Mouse (Mus musculus) retina, postnatal 7 days (tissue): ENCODE measurements around the gene Olfr1251.
"Not testable (repeated sequence)": the region's sequence is repeated elsewhere in the genome, so short reads cannot be mapped to it uniquely, and the experiment has no call there.

Experiments used
- DNase-seq: peaks from one replicate; pipeline ENCODE4 v3.0.0-alpha.2; 2012; ENCODE audit warnings: low read depth, low spot score

The Olfr1251 gene

DNA sequence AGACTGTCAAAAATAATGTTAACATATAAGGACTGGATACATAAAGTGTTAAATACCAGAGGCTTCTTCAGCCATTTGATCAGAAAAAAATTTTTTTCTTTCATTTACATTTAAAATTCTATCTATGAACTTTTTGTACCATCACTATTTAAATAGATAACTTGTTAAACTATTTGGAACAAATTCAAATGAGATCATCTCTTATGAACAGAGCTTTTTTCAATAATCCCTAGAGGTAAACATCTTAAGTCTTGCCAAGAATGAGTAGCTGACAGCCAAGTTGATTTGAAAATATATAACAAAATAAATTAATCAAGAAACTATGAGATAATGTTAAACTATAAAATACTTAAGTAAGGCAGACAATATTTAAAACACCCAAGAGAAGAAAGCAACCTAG is at the start of gene Olfr1251:
Gene Olfr1251, minus strand, starts transcription at position 101 of the 400 bp plus-strand sequence.
- no peak for DNase-seq

DNA sequence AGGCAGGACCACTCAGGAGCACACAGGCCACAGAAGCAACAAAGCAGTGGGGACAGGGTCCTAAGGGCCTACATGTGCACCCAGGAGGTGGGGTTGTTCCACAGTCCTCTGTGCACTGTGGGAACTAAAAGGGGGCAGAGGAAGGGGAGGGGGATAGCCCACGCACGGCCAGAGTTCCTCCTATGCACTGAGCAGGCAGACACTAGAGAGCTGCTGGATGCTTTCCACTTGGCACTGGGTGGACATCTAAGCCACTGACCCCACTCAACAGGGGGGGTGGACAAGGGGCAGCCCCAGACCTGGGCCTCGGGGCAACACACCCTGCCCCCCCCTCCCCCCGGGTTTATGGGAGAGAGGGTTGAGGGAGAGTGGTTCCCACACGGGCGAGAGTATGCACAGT is 20.2 kb upstream of the Olfr1251 start:
- DNase-seq: no peak

GRCm38 (mm10) chr2:89661367-89661766 is 10.4 kb downstream of the Olfr1251 start, which contains the start of gene Olfr1250:
Gene Olfr1250 (minus strand): TSS chr2:89661467.
- no peak for DNase-seq

- DNase-seq: no peak
These were observed 36.9 kb downstream of the Olfr1251 start, which contains the start of gene Olfr1249 for GRCm38 (mm10) chr2:89634883-89635282. Gene Olfr1249 (minus strand): TSS chr2:89634983.

DNA sequence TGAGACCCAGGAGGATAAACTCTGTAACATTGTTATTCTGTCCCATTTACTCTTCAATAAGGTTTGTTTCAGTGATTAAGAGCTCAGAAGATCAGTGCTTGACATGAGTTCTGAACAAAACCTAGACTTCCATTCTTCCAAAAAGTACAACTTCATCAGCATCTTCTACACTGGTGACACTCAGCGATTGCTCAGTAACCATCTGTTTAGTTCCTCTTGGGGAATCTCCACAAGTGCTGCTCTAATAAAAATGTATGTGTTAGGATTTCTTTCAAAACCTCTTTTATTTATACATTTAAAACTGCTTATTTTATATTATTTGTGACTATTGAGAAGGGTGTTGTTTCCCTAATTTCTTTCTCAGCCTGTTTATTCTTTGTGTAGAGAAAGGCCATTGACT is 53.6 kb downstream of the Olfr1251 start, which contains the start of gene Olfr1248:
Gene Olfr1248, minus strand, starts transcription at position 101 of the 400 bp plus-strand sequence.
- not testable (repeated sequence) for DNase-seq
